Mouse (Mus musculus): ENCODE measurements at regions not wholly inside any gene's neighbourhood (a gene's known extent, or its start where the extent isn't known, plus 50 kb on each side); places are given as distances from the start of the nearest gene placed in this dataset.
"Not testable (repeated sequence)": the region's sequence is repeated elsewhere in the genome, so short reads cannot be mapped to it uniquely, and the experiment has no call there.

DNA sequence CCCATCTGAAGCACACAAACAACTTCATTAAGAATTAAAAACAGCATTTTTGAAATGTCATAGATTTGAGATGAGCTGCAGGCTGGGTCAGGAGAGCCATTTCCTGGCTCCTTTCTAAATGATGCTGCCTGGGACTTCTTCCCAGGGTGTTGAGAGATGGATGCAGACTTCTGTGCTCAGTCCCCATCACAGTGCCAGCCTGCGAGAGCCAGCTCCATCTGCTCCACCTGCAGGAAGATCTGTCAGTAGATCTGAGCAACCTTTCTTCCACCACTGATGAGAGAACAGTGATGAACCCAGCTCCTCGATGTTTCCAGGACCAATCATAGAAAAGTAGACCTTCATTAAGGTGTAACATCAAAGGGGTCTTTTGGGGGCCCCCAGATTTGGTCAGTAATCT, 273.8 kb upstream of the Trpc7 start:
- DNase-seq, result no peak

GRCm38 (mm10) chr13:57165367-57165766, 269.6 kb upstream of the Trpc7 start:
- DNase-seq, result no peak

- no peak for DNase-seq
These were observed 257.0 kb upstream of the Trpc7 start for GRCm38 (mm10) chr13:57152787-57153186.

DNA sequence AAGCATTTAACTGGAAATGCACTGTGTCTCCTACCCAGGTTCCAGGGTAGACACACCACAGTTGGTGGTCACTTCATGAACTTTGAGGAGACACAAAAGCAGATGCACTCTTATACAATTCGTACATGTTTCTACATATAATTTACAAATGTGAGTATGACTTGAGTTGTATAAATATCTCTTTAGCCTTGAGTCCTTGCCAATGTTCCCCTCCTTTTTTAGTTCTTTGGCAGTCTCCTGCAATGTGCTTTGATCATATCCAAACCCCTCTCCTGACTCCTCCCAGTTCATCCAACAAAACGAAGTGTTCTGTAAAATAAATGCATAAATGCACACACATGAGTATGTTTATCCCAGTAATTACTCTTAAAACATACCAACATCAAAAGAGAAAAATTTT, 251.8 kb upstream of the Trpc7 start:
- DNase-seq, result no peak

DNA sequence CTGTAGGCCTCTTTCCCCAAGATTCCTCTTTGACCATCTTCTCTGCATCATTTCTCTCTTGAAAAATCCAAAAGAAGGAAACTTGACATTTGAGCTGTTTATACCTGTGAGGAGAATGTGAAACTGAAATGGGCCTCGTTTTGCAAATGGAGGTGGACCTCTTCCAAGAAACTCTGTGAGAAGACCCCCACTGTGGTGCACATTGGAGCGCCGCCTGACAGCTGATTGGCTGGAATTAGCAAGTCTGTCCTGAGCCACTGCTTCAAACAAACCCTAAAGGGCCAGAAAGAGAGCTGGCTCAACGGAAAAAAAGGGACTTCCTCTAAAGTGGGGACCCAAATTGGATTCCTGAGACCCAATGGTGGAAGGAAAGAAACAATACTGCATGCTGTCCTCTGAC, 250.9 kb upstream of the Trpc7 start:
- no peak for DNase-seq

DNA sequence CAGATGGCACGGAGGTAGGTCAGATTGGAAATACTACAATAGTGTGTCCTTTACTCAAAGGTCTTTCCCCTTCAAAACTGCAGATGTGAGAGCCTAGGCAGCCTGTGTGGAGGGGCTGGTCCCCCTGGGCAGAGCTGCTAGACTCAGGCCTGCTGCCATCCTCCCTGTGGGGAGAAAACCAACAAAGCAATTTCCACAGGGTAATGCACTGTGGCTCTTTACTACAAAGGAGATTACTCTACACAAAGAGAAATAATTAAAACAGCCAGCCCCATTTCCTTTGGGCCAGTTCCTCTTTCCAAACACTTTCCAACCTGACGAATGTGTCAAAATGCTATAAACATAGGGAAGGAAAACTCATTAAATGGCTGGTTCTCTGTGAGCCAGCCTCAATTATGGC, 250.0 kb upstream of the Trpc7 start:
- no peak for DNase-seq

DNA sequence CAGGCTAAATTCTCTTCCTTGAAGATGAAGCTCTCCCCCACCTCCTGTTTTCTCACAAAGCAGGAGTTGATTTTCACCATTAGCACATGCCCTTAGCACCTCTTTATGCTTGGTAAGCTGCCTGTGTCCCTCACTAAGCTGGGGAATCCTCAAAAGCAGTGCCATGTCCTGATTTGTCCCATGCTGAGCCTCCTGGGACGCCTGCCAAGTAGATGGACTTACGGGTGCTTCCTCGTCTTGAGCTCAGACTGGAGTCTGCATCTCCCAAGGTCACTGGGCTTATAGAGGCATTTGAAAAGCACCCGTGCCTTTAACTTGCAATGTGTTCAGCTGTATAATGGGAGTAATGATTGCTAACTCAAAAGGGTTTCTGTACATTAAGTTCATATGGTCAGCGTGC, 247.1 kb upstream of the Trpc7 start:
- no peak for DNase-seq

GRCm38 (mm10) chr13:57142441-57142840, 246.6 kb upstream of the Trpc7 start:
- no peak for DNase-seq

DNA sequence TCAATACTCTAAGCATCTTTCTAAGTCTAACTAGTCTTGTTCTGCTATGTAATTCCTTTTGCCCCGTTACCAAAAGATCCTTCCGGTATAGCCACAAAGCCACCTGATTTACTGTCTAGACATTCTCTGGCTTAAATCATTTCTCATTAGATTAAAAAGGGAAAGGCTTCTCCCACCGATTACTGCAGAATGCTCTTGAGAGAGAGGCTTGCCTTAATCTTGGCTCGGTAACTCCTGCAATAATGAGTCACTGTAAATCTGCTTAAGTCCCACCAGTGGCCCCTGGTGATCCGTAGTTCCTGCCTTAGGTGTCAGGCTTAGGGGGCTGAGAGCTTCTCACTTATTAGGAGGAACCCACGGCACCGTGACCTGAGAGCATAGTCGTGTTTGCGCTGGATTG, 220.1 kb upstream of the Trpc7 start:
- no peak for DNase-seq

DNA sequence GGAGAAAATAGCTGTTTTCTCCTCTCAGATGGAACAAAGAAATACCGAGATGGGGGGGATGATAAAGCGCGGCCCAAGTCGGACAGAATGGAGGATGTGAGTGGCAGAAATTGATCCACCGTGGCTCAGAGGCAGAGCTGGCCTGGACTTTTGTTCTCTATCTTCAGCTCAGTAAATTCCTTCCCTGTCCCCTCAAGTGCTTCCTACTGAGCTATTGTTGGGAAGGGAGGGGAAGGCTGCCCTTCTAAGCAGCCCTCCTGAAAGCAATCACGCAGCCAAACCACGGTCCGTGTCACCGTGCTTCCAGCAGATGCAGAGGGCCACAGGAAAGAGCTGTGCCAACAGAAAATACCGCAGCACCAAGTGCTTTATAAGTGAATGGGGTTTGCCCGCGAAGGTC, 212.2 kb upstream of the Trpc7 start:
- DNase-seq, result no peak

DNA sequence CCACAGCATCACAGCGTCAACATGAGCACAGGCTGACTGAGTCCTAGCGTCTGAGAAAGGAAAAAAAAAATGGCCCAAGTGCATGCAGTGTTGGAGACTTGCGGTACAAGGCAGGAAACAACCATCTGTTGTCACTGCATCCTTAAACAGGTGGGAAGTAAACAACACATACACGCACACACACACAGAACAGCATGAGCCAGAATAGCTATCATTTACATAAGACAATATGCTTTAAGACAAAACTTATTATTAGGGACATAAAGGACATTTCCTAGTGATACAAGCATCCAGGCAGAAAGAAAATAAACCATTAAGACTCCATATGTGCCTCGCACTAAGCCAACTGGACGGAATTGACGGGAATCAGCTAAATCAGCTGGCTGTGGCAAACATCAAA, 203.8 kb upstream of the Trpc7 start:
- DNase-seq, result no peak

- no peak for DNase-seq
These were observed 196.1 kb upstream of the Trpc7 start for GRCm38 (mm10) chr13:57091886-57092285.

DNA sequence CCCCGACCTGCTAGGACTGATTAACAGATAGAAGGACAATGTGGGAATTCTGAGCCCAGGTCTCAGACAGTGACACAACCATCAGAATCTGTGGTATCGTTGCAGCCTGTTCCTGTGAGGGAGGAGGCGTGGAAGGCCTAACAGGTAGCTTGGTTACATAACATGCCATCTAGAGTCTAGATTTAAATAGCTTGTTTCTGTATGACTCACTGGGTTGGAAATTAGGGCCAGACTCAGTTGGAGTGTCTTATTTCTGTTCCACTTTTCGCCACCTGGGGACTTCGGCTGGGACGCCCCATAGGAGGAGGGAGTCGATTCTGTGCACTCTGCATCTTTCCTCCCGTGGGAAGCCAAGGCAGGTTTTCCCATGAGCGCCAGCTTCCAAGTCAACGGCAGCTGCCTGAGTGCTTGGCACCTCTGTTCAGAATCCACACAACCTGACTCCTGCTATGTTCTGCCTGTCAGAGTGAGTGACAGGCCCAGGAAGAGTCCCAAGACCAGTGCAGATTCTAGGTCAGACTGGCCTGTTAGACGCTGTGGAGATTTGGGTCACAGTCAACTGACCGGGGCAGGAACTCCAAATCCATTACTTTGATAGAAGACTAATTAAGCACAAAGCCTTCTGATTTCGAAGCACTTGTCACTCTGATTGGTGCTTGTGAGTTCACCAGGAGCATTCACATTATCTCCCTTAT, 193.7 kb upstream of the Trpc7 start:
- DNase-seq, result no peak

DNA sequence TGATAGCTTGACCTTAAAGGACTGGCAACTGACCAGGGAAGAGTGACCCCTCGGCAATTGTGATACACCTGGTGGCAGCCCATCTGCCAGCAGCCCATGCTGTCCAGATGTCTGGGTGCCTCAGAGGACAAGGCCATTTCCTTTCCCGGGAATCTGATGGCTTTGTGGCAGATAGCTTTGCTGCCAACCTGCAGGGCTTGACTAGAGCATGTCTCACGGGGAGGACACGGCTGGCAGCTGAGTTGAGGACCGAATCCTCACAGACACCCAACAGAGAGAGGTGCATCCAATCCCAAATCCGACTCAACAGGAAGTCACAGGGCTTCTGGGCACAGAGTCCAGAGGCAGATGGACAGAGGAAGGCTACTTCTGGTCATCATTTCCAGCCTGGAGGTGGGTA, 192.2 kb upstream of the Trpc7 start:
- DNase-seq, result no peak

GRCm38 (mm10) chr13:57087398-57087797, 191.6 kb upstream of the Trpc7 start:
- no peak for DNase-seq

DNA sequence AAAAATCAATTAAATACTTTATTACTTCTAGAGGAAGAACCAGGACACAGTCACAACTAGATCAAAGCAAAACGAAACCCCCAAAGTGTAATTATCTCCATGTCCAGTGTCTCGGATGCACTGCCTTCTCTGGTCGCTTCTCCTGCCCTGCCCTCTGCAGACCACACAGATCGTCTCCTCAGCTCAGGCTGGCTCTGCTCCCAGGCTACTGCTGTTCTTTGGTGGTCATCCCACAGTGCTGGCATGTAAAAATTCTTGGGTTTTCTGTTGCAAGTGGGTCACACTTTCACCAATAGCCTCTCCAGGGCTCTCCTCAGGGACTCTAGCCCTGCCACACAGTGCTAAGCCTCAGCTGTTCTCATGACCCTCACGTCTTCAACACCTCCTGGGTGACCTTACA, 188.0 kb upstream of the Trpc7 start:
- no peak for DNase-seq

- DNase-seq, result no peak
These were observed 174.7 kb upstream of the Trpc7 start for GRCm38 (mm10) chr13:57070479-57070878.

- DNase-seq, result no peak
These were observed 165.9 kb upstream of the Trpc7 start for GRCm38 (mm10) chr13:57061656-57062055.

DNA sequence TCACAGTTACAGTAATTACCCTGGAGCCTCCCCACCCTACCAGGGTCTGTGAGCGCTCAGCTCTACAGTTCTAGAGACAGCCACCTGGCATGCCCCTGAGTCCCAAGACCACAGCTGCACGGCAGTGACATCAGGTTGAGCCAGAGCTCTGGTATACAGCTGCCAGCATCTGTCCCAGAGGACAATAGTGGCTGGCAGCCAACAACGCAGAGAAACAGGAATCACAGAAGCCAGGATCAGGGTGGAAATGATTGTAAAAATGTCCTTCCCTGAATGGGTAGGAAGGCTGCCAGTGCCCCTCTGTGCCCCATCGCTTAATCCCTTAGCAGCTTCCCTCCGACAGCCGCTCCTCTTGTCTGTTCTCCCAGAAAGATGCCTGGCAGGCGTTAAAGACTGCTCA, 165.3 kb upstream of the Trpc7 start:
- DNase-seq, result no peak

DNA sequence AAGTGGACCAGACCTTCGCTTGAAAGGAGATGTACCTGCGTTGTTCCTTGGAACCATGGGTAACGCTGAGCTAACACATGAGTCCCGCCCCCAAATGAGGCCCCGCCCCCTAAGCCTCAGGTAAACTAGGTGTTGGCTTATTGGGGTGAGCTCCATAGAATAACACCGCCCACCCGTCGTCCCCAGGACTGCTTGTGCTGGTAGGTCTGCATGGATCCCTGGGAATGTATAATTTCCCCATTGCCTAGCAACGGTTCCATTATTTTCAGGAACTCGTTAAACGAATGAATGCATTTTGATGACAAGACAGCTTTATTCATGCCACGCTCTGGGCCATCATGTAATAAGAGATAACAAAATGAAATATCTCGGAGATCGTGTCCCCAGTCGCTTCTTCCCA, 161.0 kb upstream of the Trpc7 start:
- DNase-seq, result no peak

- DNase-seq, result no peak
These were observed 159.8 kb upstream of the Trpc7 start for GRCm38 (mm10) chr13:57055409-57056195.

- no peak for DNase-seq
These were observed 157.6 kb upstream of the Trpc7 start for GRCm38 (mm10) chr13:57053361-57053760.

DNA sequence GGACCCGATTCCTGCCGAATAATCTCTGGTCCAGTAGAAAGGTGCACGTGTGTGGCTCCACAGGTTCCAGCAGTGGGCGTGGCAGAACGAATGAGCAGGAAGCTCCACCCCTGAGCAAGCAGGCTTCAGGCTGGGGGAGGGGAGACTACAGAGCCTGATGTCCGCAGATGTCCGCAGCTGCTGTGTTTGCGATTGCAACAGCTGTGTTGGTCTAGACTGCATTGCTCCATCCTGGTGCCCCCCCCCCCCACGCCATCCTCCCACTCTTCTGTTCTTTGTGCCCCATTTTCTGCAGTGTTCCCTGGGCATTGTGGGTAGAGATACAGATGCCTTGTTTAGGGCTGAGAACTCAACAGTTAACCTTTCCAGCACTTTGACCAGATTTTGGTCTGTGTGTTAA, 150.3 kb upstream of the Trpc7 start:
- DNase-seq, result not testable (repeated sequence)

DNA sequence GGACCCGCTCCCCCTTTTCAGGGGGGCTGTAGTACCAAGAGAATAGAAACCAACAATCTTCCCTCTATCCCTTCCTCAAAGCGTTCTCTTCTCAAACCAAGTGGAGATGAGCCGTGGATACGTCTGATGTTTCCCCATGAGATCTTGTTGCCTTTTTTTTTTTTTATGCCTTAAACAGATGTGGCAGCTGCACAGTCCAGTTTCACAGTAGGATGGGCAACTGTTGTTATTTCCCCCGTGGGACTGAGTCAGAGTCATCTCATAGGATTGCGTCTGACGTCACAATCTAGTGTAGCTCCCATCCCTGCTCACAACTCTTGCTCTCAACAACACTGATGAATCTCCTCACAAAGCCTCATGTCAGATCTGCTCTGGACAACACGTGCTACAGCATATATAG, 148.7 kb upstream of the Trpc7 start:
- no peak for DNase-seq
